Mouse (Mus musculus): ENCODE measurements around the gene Bend7. TPM values are rescaled to one million over a fixed set of nuclear protein-coding genes. Genes with fewer than 3 reads are reported as not detected.
A peak's percentile ranks its signal among the peaks of the same experiment; 100 is the strongest.

Gene Bend7
- total RNA-seq, 2 experiments from 2014 or later, result 2.4 to 3.1 TPM

DNA sequence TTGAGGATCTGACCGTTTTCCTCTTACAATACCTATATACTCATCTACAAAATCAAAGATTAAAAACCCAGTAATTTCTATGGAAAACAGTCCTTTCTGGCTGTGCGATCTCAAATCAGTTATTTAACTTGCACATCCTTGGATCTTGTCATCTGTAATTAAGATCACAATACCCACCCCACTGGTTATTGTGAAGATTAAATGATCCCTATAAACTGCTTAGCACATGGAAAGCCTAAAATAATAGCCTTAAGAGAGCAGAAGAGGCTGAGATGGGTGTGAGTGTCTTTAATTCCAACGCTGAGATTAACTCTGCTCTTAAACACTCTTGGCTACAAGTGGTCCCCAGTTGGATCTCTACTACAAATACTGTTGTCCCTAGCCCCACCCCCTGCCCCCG is 64.8 kb downstream of the Bend7 start:
- DNase-seq (ENCODE audit: low spot score in 2 of 2), result no peak

- DNase-seq (ENCODE audit: low spot score in 2 of 2), result no peak
Observed at GRCm38 (mm10) chr2:4782809-4783641, 65.4 kb downstream of the Bend7 start.

- DNase-seq (ENCODE audit: low spot score in 2 of 2), result no peak
Observed at GRCm38 (mm10) chr2:4784012-4784411, 66.4 kb downstream of the Bend7 start.

GRCm38 (mm10) chr2:4785016-4785415 is 67.4 kb downstream of the Bend7 start:
- DNase-seq (ENCODE audit: low spot score in 2 of 2), result no peak

DNA sequence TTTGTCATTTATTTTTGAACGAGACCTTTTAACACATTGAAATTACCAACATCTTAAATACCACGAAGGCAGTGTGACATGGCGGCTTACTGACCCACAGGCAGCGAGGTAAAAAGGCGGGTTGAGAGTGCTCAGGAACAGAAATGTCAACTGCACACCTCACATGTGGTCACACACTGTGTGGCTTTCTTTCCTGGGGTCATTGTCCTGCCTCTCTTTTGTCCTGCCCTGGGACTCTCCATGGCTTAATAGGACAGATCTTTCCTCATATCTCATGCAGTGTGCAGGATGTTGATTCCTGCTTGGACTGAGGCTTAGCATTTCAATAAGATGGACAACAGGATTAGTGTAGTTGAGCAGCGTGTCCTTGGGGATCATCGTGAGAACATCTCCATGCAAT is 69.6 kb downstream of the Bend7 start:
- DNase-seq (ENCODE audit: low spot score in 2 of 2), result no peak

DNA sequence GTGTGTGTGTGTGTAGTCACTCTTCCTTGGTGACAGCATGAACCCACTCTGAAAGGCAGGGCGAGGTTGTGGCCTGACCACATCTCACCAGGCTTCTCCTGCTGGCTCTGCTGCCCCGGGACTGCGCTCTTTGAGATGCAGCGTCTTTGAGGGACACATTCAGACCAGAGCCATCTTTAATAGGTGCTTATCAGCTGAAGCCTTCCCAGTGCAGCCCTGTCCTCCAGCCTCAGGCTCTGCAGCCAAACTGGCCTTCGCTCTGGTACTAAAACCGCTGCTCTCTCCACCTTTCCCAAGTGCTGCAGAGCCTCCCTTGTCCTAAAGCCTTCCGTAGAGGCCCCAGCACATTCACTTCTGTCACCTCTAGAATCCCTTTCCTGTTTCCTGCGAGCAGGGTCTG is 74.0 kb downstream of the Bend7 start:
- DNase-seq (ENCODE audit: low spot score in 2 of 2), result no peak

- DNase-seq (ENCODE audit: low spot score in 2 of 2), result no peak
Observed at GRCm38 (mm10) chr2:4792554-4792953, 74.9 kb downstream of the Bend7 start.

GRCm38 (mm10) chr2:4802395-4803176 is 85.0 kb downstream of the Bend7 start:
- DNase-seq (ENCODE audit: low spot score in 2 of 2), result peak in 1 of 2 experiments; percentile 12

GRCm38 (mm10) chr2:4816308-4816707 is 98.7 kb downstream of the Bend7 start:
- no peak for DNase-seq (ENCODE audit: low spot score in 2 of 2)

DNA sequence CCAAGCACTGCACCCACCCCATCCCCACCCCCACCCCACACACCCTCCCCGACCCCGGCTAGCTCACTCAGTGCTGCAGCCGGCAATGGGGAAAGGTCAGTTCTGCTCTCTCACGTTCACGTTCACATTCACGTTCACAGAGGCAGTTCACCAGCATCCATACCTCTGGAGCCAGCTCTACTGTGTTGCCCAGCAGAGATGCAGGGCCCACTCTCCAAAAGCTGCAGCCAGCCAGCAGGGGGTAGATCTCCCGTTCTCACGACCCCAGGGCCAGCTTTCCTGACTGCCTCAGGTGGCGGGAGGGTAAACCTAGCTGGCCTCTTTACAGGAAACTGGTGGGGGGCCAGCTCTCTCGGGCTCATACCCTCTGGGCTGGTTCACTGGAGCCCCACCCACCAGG is 100.0 kb downstream of the Bend7 start:
- DNase-seq (ENCODE audit: low spot score in 2 of 2), result no peak

DNA sequence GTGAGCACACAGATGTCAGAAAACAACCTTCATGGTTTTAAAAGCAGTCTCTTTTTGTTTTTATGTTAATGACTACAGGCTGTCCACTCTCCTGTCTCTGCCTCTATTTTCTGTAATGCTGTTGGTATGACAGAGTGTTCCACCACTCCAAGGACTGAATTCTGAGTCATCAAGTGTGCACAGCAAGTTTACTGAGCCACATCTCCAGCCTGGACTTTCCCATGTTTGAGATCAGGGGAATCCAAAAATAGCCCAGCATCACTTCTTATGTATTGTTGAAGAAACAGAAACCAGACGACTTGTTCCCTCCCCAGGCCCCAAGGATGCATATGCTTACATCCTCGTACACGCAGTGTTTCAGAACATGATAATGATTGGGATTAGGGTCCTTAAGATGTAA is 102.6 kb downstream of the Bend7 start:
- DNase-seq (ENCODE audit: low spot score in 2 of 2), result no peak

- no peak for DNase-seq (ENCODE audit: low spot score in 2 of 2)
Observed at GRCm38 (mm10) chr2:4824067-4824466, 106.4 kb downstream of the Bend7 start.

GRCm38 (mm10) chr2:4828032-4828431 is 110.4 kb downstream of the Bend7 start:
- no peak for DNase-seq (ENCODE audit: low spot score in 2 of 2)

GRCm38 (mm10) chr2:4828446-4828997 is 110.9 kb downstream of the Bend7 start:
- DNase-seq (ENCODE audit: low spot score in 2 of 2), result no peak

GRCm38 (mm10) chr2:4829007-4829406 is 111.4 kb downstream of the Bend7 start:
- DNase-seq (ENCODE audit: low spot score in 2 of 2), result no peak

GRCm38 (mm10) chr2:4829489-4830065 is 111.9 kb downstream of the Bend7 start:
- DNase-seq (ENCODE audit: low spot score in 2 of 2), result no peak

DNA sequence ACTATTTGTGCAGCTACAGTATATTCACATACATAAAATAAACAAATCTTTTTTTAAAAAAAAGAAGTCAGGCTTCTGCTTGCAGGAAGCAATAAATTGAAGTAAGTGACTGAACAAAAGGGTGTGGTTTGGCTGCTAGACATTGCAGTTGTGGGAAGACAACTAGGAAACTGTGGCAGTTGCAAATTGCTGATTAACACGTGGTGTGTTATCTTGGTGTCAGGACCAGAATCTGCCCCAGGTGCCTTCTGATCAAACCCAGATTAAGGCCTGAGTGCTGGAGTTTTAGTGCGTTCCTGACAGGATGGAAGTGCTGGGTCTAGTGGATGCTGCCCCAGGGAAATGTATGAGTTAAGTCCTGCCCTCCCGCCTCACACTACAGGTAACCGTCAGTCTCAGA is 113.9 kb downstream of the Bend7 start:
- no peak for DNase-seq (ENCODE audit: low spot score in 2 of 2)

DNA sequence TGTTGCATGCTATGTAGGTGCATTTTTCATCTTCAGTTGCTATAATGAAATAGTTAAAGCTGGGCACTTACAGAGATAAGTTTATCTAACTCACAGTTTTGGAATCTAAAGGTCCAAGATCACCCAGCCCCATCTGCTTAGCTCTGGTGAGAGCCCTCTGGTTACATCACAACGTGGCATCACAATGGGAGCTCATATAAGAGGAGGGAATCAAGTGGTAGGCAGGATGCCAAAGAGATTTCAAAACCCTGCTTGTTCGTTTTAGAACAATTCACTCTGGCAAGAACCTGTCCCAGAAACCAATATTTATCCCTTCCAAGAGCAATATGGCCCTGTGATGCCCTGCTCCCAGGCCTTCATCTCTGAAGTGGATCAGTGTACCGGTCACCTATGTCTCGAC is 114.5 kb downstream of the Bend7 start:
- no peak for DNase-seq (ENCODE audit: low spot score in 2 of 2)

GRCm38 (mm10) chr2:4849449-4849848 is 131.8 kb downstream of the Bend7 start:
- peak; percentile 10 to 24 for DNase-seq (ENCODE audit: low spot score in 2 of 2)

Measured in layer of hippocampus, postnatal 10 days (tissue).